Mouse (Mus musculus) CH12.LX (cell line): ENCODE results near the gene Dscam. TPM values are rescaled to one million over a fixed set of nuclear protein-coding genes. Genes with fewer than 3 reads are reported as not detected.

Experiments used
- DNase-seq: peaks from one replicate; pipeline ENCODE4 v3.0.0-alpha.2; 2013; ENCODE audit errors: extremely low read depth
- H3K27ac ChIP-seq: 2 replicates; pipeline ENCODE4 v1.5.1; 2012; ENCODE audit warnings: low read depth, mild to moderate bottlenecking, control low read depth, moderate library complexity; ENCODE audit not compliant: insufficient read depth
- H3K27me3 ChIP-seq: replicated peaks from 2 replicates; pipeline ENCODE3; 2012; ENCODE audit warnings: inconsistent platforms
- H3K36me3 ChIP-seq, 2 experiments: replicated peaks in 1 of 2; 2 replicates each; pipeline versions ENCODE3 to v1.6.1; 2012; ENCODE audit warnings: inconsistent platforms in 1 of 2, low read length in 1 of 2, mild to moderate bottlenecking in 1 of 2, mixed read lengths in 1 of 2, moderate library complexity in 1 of 2; ENCODE audit not compliant: control insufficient read depth in 1 of 2, insufficient read depth in 1 of 2
- H3K4me1 ChIP-seq, 2 experiments: 2 replicates each; pipeline ENCODE4 v1.6.1; 2012; ENCODE audit warnings: inconsistent platforms in 1 of 2, moderate library complexity in 1 of 2; ENCODE audit not compliant: insufficient read depth in 2 of 2, control insufficient read depth in 1 of 2
- H3K4me2 ChIP-seq: 2 replicates; pipeline ENCODE4 v1.6.1; 2012; ENCODE audit warnings: low read depth, mild to moderate bottlenecking, control low read depth; ENCODE audit not compliant: poor library complexity, insufficient read depth, severe bottlenecking
- H3K4me3 ChIP-seq, 3 experiments: fragments of 150-350 bp in 1 of 3; sonication (generic) in 1 of 3; replicated peaks in 1 of 3; 2 replicates each; pipeline versions ENCODE3 to v1.5.1; 2011 to 2012; ENCODE audit warnings: low read depth in 2 of 3, low read length in 2 of 3, mild to moderate bottlenecking in 2 of 3, moderate library complexity in 2 of 3, control low read depth in 1 of 3, improper control_type of control experiment in 1 of 3, inconsistent platforms in 1 of 3, mixed read lengths in 1 of 3; ENCODE audit not compliant: poor library complexity in 1 of 3
- H3K79me2 ChIP-seq: replicated peaks from 2 replicates; pipeline ENCODE4 v1.6.1; 2012; ENCODE audit warnings: mild to moderate bottlenecking, moderate library complexity; ENCODE audit not compliant: control insufficient read depth, poor library complexity, insufficient read depth, severe bottlenecking; ENCODE audit errors: extremely low read depth
- H3K9ac ChIP-seq: 2 replicates; pipeline ENCODE4 v1.6.1; 2012; ENCODE audit warnings: low read depth, mild to moderate bottlenecking, control low read depth, moderate library complexity; ENCODE audit not compliant: insufficient read depth
- H3K9me3 ChIP-seq: replicated peaks from 2 replicates; pipeline ENCODE3; 2012; ENCODE audit warnings: low read length, inconsistent platforms, mixed read lengths
- CTCF ChIP-seq, 2 experiments: IDR thresholded peaks in 1 of 2; conservative IDR thresholded peaks in 1 of 2; 2 replicates each; pipeline ENCODE4 v1.5.1; 2011 to 2012; ENCODE audit warnings: low read depth in 2 of 2, low read length in 2 of 2, improper control_type of control experiment in 1 of 2, inconsistent platforms in 1 of 2, mild to moderate bottlenecking in 1 of 2, moderate library complexity in 1 of 2
- E2F4 ChIP-seq: IDR thresholded peaks from 2 replicates; pipeline ENCODE4 v1.6.1; 2011; ENCODE audit warnings: low read depth, low read length, improper control_type of control experiment; ENCODE audit not compliant: insufficient replicate concordance
- EP300 ChIP-seq: IDR thresholded peaks from 2 replicates; pipeline ENCODE4 v1.6.1; 2011; ENCODE audit warnings: low read length, improper control_type of control experiment
- GABPA ChIP-seq: IDR thresholded peaks from 2 replicates; pipeline ENCODE4 v1.6.1; 2012; ENCODE audit warnings: low read depth, low read length, improper control_type of control experiment, inconsistent platforms; ENCODE audit not compliant: insufficient replicate concordance
- HCFC1 ChIP-seq: IDR thresholded peaks from 2 replicates; pipeline ENCODE4 v1.6.1; 2012; ENCODE audit warnings: low read depth, mild to moderate bottlenecking, inconsistent platforms, low read length, improper control_type of control experiment
- IRF4 ChIP-seq: IDR thresholded peaks from 2 replicates; pipeline ENCODE4 v1.6.1; 2014; ENCODE audit warnings: low read depth, mild to moderate bottlenecking, inconsistent platforms, low read length, improper control_type of control experiment
- JUND ChIP-seq: conservative IDR thresholded peaks from 2 replicates; pipeline ENCODE4 v1.6.1; 2011; ENCODE audit warnings: low read depth, low read length, improper control_type of control experiment
- KAT2A ChIP-seq: IDR thresholded peaks from 2 replicates; pipeline ENCODE4 v1.6.1; 2012; ENCODE audit warnings: low read length, improper control_type of control experiment, inconsistent platforms; ENCODE audit not compliant: insufficient replicate concordance
- MAZ ChIP-seq: IDR thresholded peaks from 2 replicates; pipeline ENCODE4 v1.6.1; 2012; ENCODE audit warnings: low read depth, mild to moderate bottlenecking, inconsistent platforms, low read length, improper control_type of control experiment, moderate library complexity
- NELFE ChIP-seq: IDR thresholded peaks from 2 replicates; pipeline ENCODE4 v1.6.1; 2011; ENCODE audit warnings: low read depth, low read length, improper control_type of control experiment
- NRF1 ChIP-seq: IDR thresholded peaks from 2 replicates; pipeline ENCODE4 v1.6.1; 2014; ENCODE audit warnings: low read depth, mild to moderate bottlenecking, inconsistent platforms, low read length, improper control_type of control experiment, moderate library complexity
- RAD21 ChIP-seq: IDR thresholded peaks from 2 replicates; pipeline ENCODE4 v1.6.1; 2011; ENCODE audit warnings: low read depth, mild to moderate bottlenecking, low read length, improper control_type of control experiment, moderate library complexity
- SMC3 ChIP-seq: IDR thresholded peaks from 2 replicates; pipeline ENCODE4 v1.6.1; 2011; ENCODE audit warnings: low read depth, low read length, improper control_type of control experiment
- TCF12 ChIP-seq: IDR thresholded peaks from 2 replicates; pipeline ENCODE4 v1.6.1; 2014; ENCODE audit warnings: low read depth, mild to moderate bottlenecking, inconsistent platforms, low read length, improper control_type of control experiment
- USF1 ChIP-seq: IDR thresholded peaks from 2 replicates; pipeline ENCODE4 v1.6.1; 2014; ENCODE audit warnings: low read depth, mild to moderate bottlenecking, inconsistent platforms, low read length, improper control_type of control experiment
- ZC3H11A ChIP-seq: IDR thresholded peaks from 2 replicates; pipeline ENCODE4 v1.6.1; 2012; ENCODE audit warnings: low read depth, mild to moderate bottlenecking, inconsistent platforms, low read length, improper control_type of control experiment
- ZKSCAN1 ChIP-seq: IDR thresholded peaks from 2 replicates; pipeline ENCODE4 v1.6.1; 2012; ENCODE audit warnings: low read depth, inconsistent platforms, low read length, improper control_type of control experiment, borderline replicate concordance
- ZNF384 ChIP-seq: IDR thresholded peaks from 2 replicates; pipeline ENCODE4 v1.6.1; 2012; ENCODE audit warnings: low read depth, low read length, improper control_type of control experiment, inconsistent platforms
- dilution Hi-C: fragments of 300-500 bp; cut with MboI; formaldehyde crosslinking; loops from 2 replicates; pipeline ENCODE4 v1.14.3; 2020; ENCODE audit warnings: low sequenced_read_pairs; ENCODE audit not compliant: extremely low pct_unique_long_range_greater_than_20kb, extremely low pct_ligation_motif_present
- in situ Hi-C: fragments of 300-500 bp; cut with MboI; formaldehyde crosslinking; loops from 3 replicates; pipeline ENCODE4 v1.14.3; 2019; ENCODE audit warnings: low sequenced_read_pairs, low pct_ligation_motif_present, low pct_unique_long_range_greater_than_20kb, mixed read lengths
- polyA plus RNA-seq: library from polyadenylated mRNA; unstranded; fragments of >175 nt; gene quantifications from 2 replicates; pipeline ENCODE4 v1.2.1, GENCODE M21; 2012; ENCODE audit warnings: low read depth; ENCODE audit not compliant: insufficient read length
- total RNA-seq, 2 experiments: library from RNA; depleted of rRNA; stranded (reverse); fragments of 300-350 nt in 1 of 2; fragments of >200 nt in 1 of 2; gene quantifications; 2 replicates each; pipeline ENCODE4 v1.2.3; 2012 to 2014

The Dscam gene
- total and polyA plus RNA-seq, 3 experiments, result under 0.01 to 0.39 (median 0.12) TPM

DNA sequence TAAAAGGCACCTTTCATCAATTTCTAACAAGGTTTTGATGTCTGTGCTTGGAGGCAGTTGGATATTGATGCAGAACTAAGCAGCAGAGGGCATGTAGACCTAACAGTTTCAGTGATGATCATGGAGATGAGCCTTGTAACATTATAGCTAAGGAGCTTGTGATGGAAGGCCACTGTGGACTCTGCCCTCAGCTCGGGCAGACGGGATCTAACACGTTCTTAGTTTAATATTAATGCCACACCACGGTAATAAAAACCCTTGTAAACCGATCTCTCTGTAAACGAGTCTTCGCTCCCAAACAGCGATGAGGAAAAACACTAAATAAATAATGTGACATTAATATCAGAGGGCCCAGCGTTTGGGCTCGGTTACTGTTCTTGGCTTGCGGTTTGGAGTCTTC, 569.8 kb downstream of the Dscam start:
- Histone ChIP-seq H3K4me3 (no peak overlapping the region), H3K79me2 (no peaks in the 10 kb centered on the region), H3K9me3 (no peaks in the 10 kb centered on the region), H3K27ac (no peak overlapping the region), H3K4me1 (peaks cover 9 to 23% of the 10 kb centered on the region in 2 experiments), H3K4me2 (no peak overlapping the region), H3K9ac (no peak overlapping the region), H3K27me3 (no peaks in the 10 kb centered on the region), H3K36me3 (no peaks in the 10 kb centered on the region)
- in situ Hi-C loops, result no loop called here
- no peak for TF ChIP-seq RAD21
- no peak for TF ChIP-seq IRF4
- TF ChIP-seq ZNF384, result no peak
- TF ChIP-seq KAT2A, result no peak
- no peak for TF ChIP-seq SMC3
- dilution Hi-C loops, result no loop called here
- DNase-seq, result no peak

- in situ Hi-C loops, result no loop called here
- H3K79me2 ChIP-seq, result no peaks in the 10 kb centered on the region
- peaks cover 9 to 24% of the 10 kb centered on the region in 2 experiments for H3K4me1 ChIP-seq
- no peak overlapping the region for H3K4me3 ChIP-seq
- no peaks in the 10 kb centered on the region for H3K27me3 ChIP-seq
- H3K9ac ChIP-seq, result no peak overlapping the region
- H3K27ac ChIP-seq, result no peak overlapping the region
- no peak overlapping the region for H3K4me2 ChIP-seq
- dilution Hi-C loops, result no loop called here
- peak; percentile 40 for DNase-seq
- no peaks in the 10 kb centered on the region for H3K36me3 ChIP-seq
- TF ChIP-seq NRF1, result no peak
- TF ChIP-seq NELFE, result no peak
- TF ChIP-seq JUND, result peak; percentile 41
- 0 out of 2 replicates have a peak, but pooled peaks have one; percentile 32 for TF ChIP-seq EP300
- H3K9me3 ChIP-seq, result no peaks in the 10 kb centered on the region
Measured at GRCm38 (mm10) chr16:96599401-96600060, 571.0 kb downstream of the Dscam start.

GRCm38 (mm10) chr16:96575841-96576240, 594.7 kb downstream of the Dscam start:
- Histone ChIP-seq H3K27me3 (no peaks in the 10 kb centered on the region), H3K4me2 (no peak overlapping the region), H3K27ac (no peak overlapping the region), H3K9me3 (no peaks in the 10 kb centered on the region), H3K36me3 (no peaks in the 10 kb centered on the region), H3K4me3 (no peak overlapping the region), H3K4me1 (peaks cover 0 to 7% of the 10 kb centered on the region in 2 experiments; a peak in 2 of 4 replicates), H3K79me2 (no peaks in the 10 kb centered on the region), H3K9ac (no peak overlapping the region)
- no peak for DNase-seq
- dilution Hi-C loops (no loop called here), in situ Hi-C loops (no loop called here)
- TF ChIP-seq E2F4 (no peak), MAZ (no peak), USF1 (no peak), HCFC1 (no peak), CTCF (conservative IDR thresholded peaks at IDR 0.05 in 1 of 2, IDR thresholded peaks at IDR 0.05 in 1 of 2; ENCODE audit: low read depth in 2 of 2, low read length in 2 of 2) (no peak), IRF4 (no peak), GABPA (no peak), ZC3H11A (no peak), ZKSCAN1 (no peak), TCF12 (no peak)
